21 mouse cellular contexts compared by ENCODE assay signal in the genomic region with DNA sequence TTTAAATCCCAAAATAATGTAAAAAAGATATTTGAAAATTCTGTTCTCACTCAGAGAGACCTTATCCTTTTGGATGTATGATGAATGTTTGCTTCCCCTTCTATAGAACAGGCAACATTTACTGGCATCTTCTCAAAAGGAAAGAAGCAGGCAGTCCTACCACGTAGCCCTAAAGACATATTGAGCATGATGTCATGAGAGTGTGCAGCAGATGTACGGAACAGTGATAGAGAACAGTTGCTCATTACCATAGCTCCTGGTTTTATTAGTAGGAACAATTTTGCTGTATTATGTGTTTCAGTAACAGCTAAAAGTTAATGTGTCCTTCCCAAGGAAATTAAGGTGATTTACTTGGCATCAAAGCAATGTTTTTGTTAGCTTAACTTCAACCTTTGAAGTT. TPM values are rescaled to one million over a fixed set of nuclear protein-coding genes. Genes with fewer than 3 reads are reported as not detected.
"Had no signal": no experiment of that assay in that cellular context is flagged by ENCODE, and none has a peak within 500 bp of the region (broad histone marks: within the 10 kb centered on the region; RNA-seq: fewer than 3 reads in every experiment).

No protein-coding gene starts in this region.

- DNase-seq: gastrocnemius, adult 2 months; gastrocnemius, postnatal 10 days; gastrocnemius, postnatal 25 days; heart, adult 18-20 months; heart, postnatal 10 days; heart, postnatal 4 days; kidney, adult 18-20 months; kidney, adult 8-10 months; kidney, postnatal 10 days; kidney, postnatal 25 days; left cerebral cortex, postnatal 4 days had no signal

RNA-seq across cellular contexts. Expression of a gene that starts 49.0 kb away (rescaled TPM):
- total RNA-seq: gastrocnemius, adult 2 months; gastrocnemius, postnatal 10 days; gastrocnemius, postnatal 25 days; gastrocnemius, postnatal 4 days; granulocyte monocyte progenitor cell, adult 5-6 weeks; heart, adult 18-20 months; heart, adult 8-10 months; heart, postnatal 10 days; heart, postnatal 25 days; heart, postnatal 4 days; layer of hippocampus, postnatal 36 days; left cerebral cortex, adult 18-20 months; left cerebral cortex, adult 8-10 months; left cerebral cortex, postnatal 10 days; left cerebral cortex, postnatal 25 days; left cerebral cortex, postnatal 4 days; liver, adult 2 months had no signal
